Mouse (Mus musculus) frontal cortex, postnatal 10 days (tissue): Measurements from ENCODE around the gene Fzr1.

Experiments
- DNase-seq, 2 experiments: peaks; one replicate each; pipeline ENCODE4 v3.0.0; 2022; ENCODE audit warnings: low spot score in 2 of 2, mixed read lengths in 1 of 2

Fzr1 gene

GRCm38 (mm10) chr10:81377793-81378552 is at the start of gene Fzr1:
TSS of gene Fzr1 (minus strand) at chr10:81378516.
- no peak for DNase-seq

- DNase-seq = peak; percentile 11 to 47
Observed at GRCm38 (mm10) chr10:81427804-81428506, 49.6 kb upstream of the Fzr1 start.

- peak in 1 of 2 experiments; percentile 21 for DNase-seq
Observed at GRCm38 (mm10) chr10:81427327-81427726, 49.0 kb upstream of the Fzr1 start.

GRCm38 (mm10) chr10:81426897-81427296 is 48.6 kb upstream of the Fzr1 start:
- DNase-seq = peak; percentile 38 to 46

- peak; percentile 22 to 27 for DNase-seq
Observed at GRCm38 (mm10) chr10:81426081-81426671, 47.9 kb upstream of the Fzr1 start.

GRCm38 (mm10) chr10:81425236-81425850 is 47.0 kb upstream of the Fzr1 start:
- peak; percentile 35 to 37 for DNase-seq

GRCm38 (mm10) chr10:81424246-81425051 is 46.1 kb upstream of the Fzr1 start:
- DNase-seq = peak; percentile 38 to 40

GRCm38 (mm10) chr10:81423476-81424245 is 45.3 kb upstream of the Fzr1 start:
- DNase-seq = peak; percentile 4 to 7

GRCm38 (mm10) chr10:81422661-81423217 is 44.4 kb upstream of the Fzr1 start:
- DNase-seq = peak in 1 of 2 experiments; percentile 4

GRCm38 (mm10) chr10:81422191-81422590 is 43.9 kb upstream of the Fzr1 start:
- DNase-seq = peak; percentile 6 to 9

GRCm38 (mm10) chr10:81421797-81422100 is 43.4 kb upstream of the Fzr1 start:
- DNase-seq = no peak

- peak; percentile 7 to 11 for DNase-seq
Observed at GRCm38 (mm10) chr10:81421041-81421796, 42.9 kb upstream of the Fzr1 start.

GRCm38 (mm10) chr10:81420191-81420767 is 42.0 kb upstream of the Fzr1 start:
- peak in 1 of 2 experiments; percentile 7 for DNase-seq

- peak in 1 of 2 experiments; percentile 6 for DNase-seq
Observed at GRCm38 (mm10) chr10:81419111-81419928, 41.0 kb upstream of the Fzr1 start.

- DNase-seq = no peak
Observed at GRCm38 (mm10) chr10:81418216-81419070, 40.1 kb upstream of the Fzr1 start.

- DNase-seq = no peak
Observed at GRCm38 (mm10) chr10:81417227-81418215, 39.2 kb upstream of the Fzr1 start.
